Mouse (Mus musculus) cerebellum, adult 2 months (tissue): Measurements from ENCODE around the gene Arrdc5. TPM values are rescaled to one million over a fixed set of nuclear protein-coding genes. Genes with fewer than 3 reads are reported as not detected.
"Not testable (repeated sequence)": the region's sequence is repeated elsewhere in the genome, so short reads cannot be mapped to it uniquely, and the experiment has no call there.

Experiments used
- DNase-seq, 2 experiments: peaks; one replicate each; pipeline ENCODE4 v3.0.0; 2021
- H3K27ac ChIP-seq: fragments of 200-500 bp; 2 replicates; pipeline ENCODE4 v1.5.1; 2012; ENCODE audit warnings: low read length, control low read depth, inconsistent platforms; ENCODE audit not compliant: insufficient read depth
- H3K27me3 ChIP-seq: fragments of 200-500 bp; 2 replicates; pipeline ENCODE4 v1.6.1; 2012; ENCODE audit warnings: inconsistent platforms, mild to moderate bottlenecking, low read length, moderate library complexity; ENCODE audit not compliant: control insufficient read depth, insufficient read depth
- H3K4me1 ChIP-seq: fragments of 200-500 bp; 2 replicates; pipeline ENCODE4 v1.6.1; 2011; ENCODE audit warnings: low read length; ENCODE audit not compliant: control insufficient read depth, insufficient read depth
- H3K4me3 ChIP-seq: fragments of 200-500 bp; replicated peaks from 2 replicates; pipeline ENCODE3; 2011; ENCODE audit warnings: mild to moderate bottlenecking, low read depth, low read length, control low read depth; ENCODE audit not compliant: insufficient read depth
- CTCF ChIP-seq: fragments of 200-500 bp; IDR thresholded peaks from 2 replicates; pipeline ENCODE4 v1.5.1; 2011; ENCODE audit warnings: low read depth, mild to moderate bottlenecking, control low read depth, low read length, moderate library complexity, borderline replicate concordance; ENCODE audit not compliant: insufficient read depth
- POLR2A ChIP-seq: fragments of 200-500 bp; IDR thresholded peaks from 2 replicates; pipeline ENCODE4 v1.6.1; 2011; ENCODE audit warnings: low read length, control low read depth, borderline replicate concordance; ENCODE audit not compliant: insufficient read depth
- WGBS: fragments of 180-500 bp; shearing (Covaris S2); methylation state at CpG from one replicate; pipeline ENCODE4 v1.1.7; 2018; 5-methylcytosine and 5-hydroxymethylcytosine counted together
- polyA plus RNA-seq: library from polyadenylated mRNA; depleted of rRNA; stranded (reverse); fragments of >200 nt; gene quantifications from 2 replicates; pipeline ENCODE4 v1.2.3, GENCODE M21; 2012

Gene Arrdc5
- polyA plus RNA-seq, 1 experiment, result not detected

- 25% methylated on average over 3 of the region's 3 CpGs for WGBS
- no peak overlapping the region for H3K27ac ChIP-seq
- H3K27me3 ChIP-seq, result no peaks in the 10 kb centered on the region
- peak overlapping the region; percentile 8 for H3K4me3 ChIP-seq
- TF ChIP-seq CTCF (no peak), POLR2A (no peak)
- no peak for DNase-seq
- H3K4me1 ChIP-seq, result peaks cover 32% of the 10 kb centered on the region
These were observed 38.9 kb downstream of the Arrdc5 start for GRCm38 (mm10) chr17:56261166-56261565.

- peaks cover 32% of the 10 kb centered on the region for H3K4me1 ChIP-seq
These were observed 40.6 kb downstream of the Arrdc5 start for GRCm38 (mm10) chr17:56259301-56260037.

DNA sequence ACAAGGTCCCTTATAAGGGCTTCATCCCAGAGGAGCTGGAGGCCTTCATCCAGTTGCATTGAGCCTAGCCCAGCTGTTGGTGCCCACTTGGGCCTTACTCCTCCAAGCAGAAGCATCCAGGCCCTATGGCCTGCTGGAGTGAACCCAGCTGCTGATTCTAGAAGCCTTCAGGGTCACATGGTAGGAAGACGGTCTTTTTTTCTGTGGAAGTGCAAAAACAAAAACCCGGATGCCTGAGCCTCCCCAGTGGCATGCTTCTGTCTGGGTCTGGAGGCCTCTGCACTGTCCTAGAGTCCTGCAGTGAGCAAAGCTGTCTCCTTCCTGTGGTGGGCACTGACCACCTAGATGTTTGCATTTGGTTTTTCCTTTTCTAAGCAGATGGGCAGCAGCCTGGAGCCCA is 41.3 kb downstream of the Arrdc5 start:
- not testable (repeated sequence) for DNase-seq, H3K27ac ChIP-seq, H3K27me3 ChIP-seq, H3K4me3 ChIP-seq
- H3K4me1 ChIP-seq, result peaks cover 32% of the 10 kb centered on the region
- 45% methylated on average over 2 of the region's 2 CpGs for WGBS

More at GRCm38 (mm10) chr17:56259301-56260037, 40.6 kb downstream of the Arrdc5 start:
- no peak for TF ChIP-seq CTCF
- TF ChIP-seq POLR2A, result no peak
- no peaks in the 10 kb centered on the region for H3K27me3 ChIP-seq
- H3K27ac ChIP-seq, result no peak overlapping the region
- peak overlapping the region; percentile 23 for H3K4me3 ChIP-seq
- 80% methylated on average over 10 of the region's 10 CpGs for WGBS
- no peak for DNase-seq

- not testable (repeated sequence) for H3K27me3 ChIP-seq, H3K27ac ChIP-seq, H3K4me3 ChIP-seq, DNase-seq
- H3K4me1 ChIP-seq, result peaks cover 32% of the 10 kb centered on the region
- 90% methylated on average over 19 of the region's 19 CpGs for WGBS
These were observed 41.8 kb downstream of the Arrdc5 start for GRCm38 (mm10) chr17:56258269-56258668.

- TF ChIP-seq POLR2A (no peak), CTCF (no peak)
- Histone ChIP-seq H3K27me3 (no peaks in the 10 kb centered on the region), H3K4me1 (peaks cover 28% of the 10 kb centered on the region), H3K27ac (no peak overlapping the region), H3K4me3 (peak overlapping the region; percentile 43)
- peak in 1 of 2 experiments; percentile 56 for DNase-seq
- 4% methylated on average over 54 of the region's 58 CpGs for WGBS
These were observed 42.7 kb downstream of the Arrdc5 start for GRCm38 (mm10) chr17:56257181-56257894.

DNA sequence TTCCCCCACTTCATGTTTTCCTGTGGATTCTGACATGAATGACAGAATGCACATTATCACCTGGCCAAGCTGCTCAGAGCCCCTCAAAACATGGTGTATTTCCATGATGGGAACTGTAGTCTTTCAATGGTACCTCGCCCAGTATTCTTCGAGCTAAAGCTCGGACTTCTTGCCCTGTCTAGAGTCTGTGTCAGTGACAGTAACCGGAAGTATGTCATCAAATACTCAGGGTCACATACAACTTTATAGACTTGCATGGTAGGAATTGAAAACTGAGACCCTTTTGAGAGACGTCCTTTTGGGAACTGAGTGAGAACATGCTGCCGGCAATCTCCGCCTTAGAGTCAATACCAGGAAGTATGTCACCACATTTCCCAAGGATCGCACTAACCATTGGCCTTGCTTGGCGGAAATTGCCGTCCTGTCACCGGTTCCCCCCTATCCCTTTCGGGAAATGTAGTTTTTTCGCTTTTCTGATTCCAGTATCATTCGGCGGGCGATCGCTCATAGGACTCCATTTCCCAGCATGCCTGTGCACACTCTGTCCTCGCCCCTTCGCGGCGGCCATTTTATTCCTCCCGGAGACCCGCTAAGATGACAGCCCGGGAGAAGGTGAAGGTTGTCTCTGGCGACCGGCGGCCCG is 43.7 kb downstream of the Arrdc5 start, which contains the start of gene Fem1a:
TSS of gene Fem1a (plus strand) at position 572 of the 643 bp plus-strand sequence.
- peak; percentile 93 to 99 for DNase-seq

GRCm38 (mm10) chr17:56255863-56256238 is 44.2 kb downstream of the Arrdc5 start:
- no peaks in the 10 kb centered on the region for H3K27me3 ChIP-seq
- peaks cover 18% of the 10 kb centered on the region for H3K4me1 ChIP-seq
- under 1% methylated on average over 32 of the region's 32 CpGs for WGBS
- DNase-seq, result peak; percentile 99
- H3K4me3 ChIP-seq, result peak overlapping the region; percentile 71
- H3K27ac ChIP-seq, result peak overlapping the region; percentile 57; the same call in 1 of the 2 replicates
- TF ChIP-seq POLR2A, result peak; percentile 72; the same call in 1 of the 2 replicates
- TF ChIP-seq CTCF, result peak; percentile 85

More for the DNA sequence above, 43.7 kb downstream of the Arrdc5 start, which contains the start of gene Fem1a:
- no peaks in the 10 kb centered on the region for H3K27me3 ChIP-seq
- H3K4me1 ChIP-seq, result peaks cover 22% of the 10 kb centered on the region
- WGBS, result under 1% methylated on average over 28 of the region's 28 CpGs
- H3K4me3 ChIP-seq, result peak within 1 kb of the TSS; percentile 71
- H3K27ac ChIP-seq, result peak within 1 kb of the TSS; percentile 57; the same call in 1 of the 2 replicates
- peak; percentile 21; the same call in 1 of the 2 replicates for TF ChIP-seq POLR2A
- TF ChIP-seq CTCF, result no peak
